Mouse (Mus musculus) heart, embryonic 16.5 days (tissue): ENCODE measurements at regions not wholly inside any gene's neighbourhood (a gene's known extent, or its start where the extent isn't known, plus 50 kb on each side); places are given as distances from the start of the nearest gene placed in this dataset.

Source experiments
- ATAC-seq: fragments of 200-750 bp; cut with Nextera tagmentation; replicated peaks from 2 replicates; pipeline ENCODE4 v1.8.0; 2017; ENCODE audit warnings: moderate number of reproducible peaks; ENCODE audit not compliant: insufficient read depth, low FRiP score; ENCODE audit errors: extremely low read depth
- H3K27ac ChIP-seq: fragments of 300-500 bp; sonication (generic); 2 replicates; pipeline ENCODE4 v1.5.1; 2014; ENCODE audit warnings: mild to moderate bottlenecking, low read length, control low read depth, moderate library complexity
- H3K27me3 ChIP-seq: fragments of 300-500 bp; sonication (generic); 2 replicates; pipeline ENCODE4 v1.6.1; 2014; ENCODE audit warnings: low read length, mixed read lengths; ENCODE audit not compliant: control insufficient read depth, insufficient read depth
- H3K36me3 ChIP-seq: fragments of 300-500 bp; sonication (generic); 2 replicates; pipeline ENCODE4 v1.6.1; 2014; ENCODE audit not compliant: control insufficient read depth, insufficient read depth
- H3K4me1 ChIP-seq: fragments of 300-500 bp; sonication (generic); 2 replicates; pipeline ENCODE4 v1.6.1; 2014; ENCODE audit warnings: low read length, mixed read lengths; ENCODE audit not compliant: control insufficient read depth, insufficient read depth
- H3K4me2 ChIP-seq: fragments of 300-500 bp; sonication (generic); 2 replicates; pipeline ENCODE4 v1.6.1; 2014; ENCODE audit warnings: low read depth, mild to moderate bottlenecking, control low read depth, low read length
- H3K4me3 ChIP-seq: fragments of 300-500 bp; sonication (generic); 2 replicates; pipeline ENCODE4 v1.5.1; 2014; ENCODE audit warnings: mild to moderate bottlenecking, control low read depth, low read length
- H3K9ac ChIP-seq: fragments of 300-500 bp; sonication (generic); 2 replicates; pipeline ENCODE4 v1.6.1; 2014; ENCODE audit warnings: low read length, control low read depth
- H3K9me3 ChIP-seq: fragments of 300-500 bp; sonication (generic); replicated peaks from 2 replicates; pipeline ENCODE4 v1.6.1; 2016; ENCODE audit warnings: low read length; ENCODE audit not compliant: control insufficient read depth
- WGBS: fragments of 180-500 bp; shearing (Covaris S2); extraction: QIAGEN DNeasy Blood & Tissue Kit; methylation state at CpG from one replicate; pipeline ENCODE4 v1.1.7; 2014; 5-methylcytosine and 5-hydroxymethylcytosine counted together

DNA sequence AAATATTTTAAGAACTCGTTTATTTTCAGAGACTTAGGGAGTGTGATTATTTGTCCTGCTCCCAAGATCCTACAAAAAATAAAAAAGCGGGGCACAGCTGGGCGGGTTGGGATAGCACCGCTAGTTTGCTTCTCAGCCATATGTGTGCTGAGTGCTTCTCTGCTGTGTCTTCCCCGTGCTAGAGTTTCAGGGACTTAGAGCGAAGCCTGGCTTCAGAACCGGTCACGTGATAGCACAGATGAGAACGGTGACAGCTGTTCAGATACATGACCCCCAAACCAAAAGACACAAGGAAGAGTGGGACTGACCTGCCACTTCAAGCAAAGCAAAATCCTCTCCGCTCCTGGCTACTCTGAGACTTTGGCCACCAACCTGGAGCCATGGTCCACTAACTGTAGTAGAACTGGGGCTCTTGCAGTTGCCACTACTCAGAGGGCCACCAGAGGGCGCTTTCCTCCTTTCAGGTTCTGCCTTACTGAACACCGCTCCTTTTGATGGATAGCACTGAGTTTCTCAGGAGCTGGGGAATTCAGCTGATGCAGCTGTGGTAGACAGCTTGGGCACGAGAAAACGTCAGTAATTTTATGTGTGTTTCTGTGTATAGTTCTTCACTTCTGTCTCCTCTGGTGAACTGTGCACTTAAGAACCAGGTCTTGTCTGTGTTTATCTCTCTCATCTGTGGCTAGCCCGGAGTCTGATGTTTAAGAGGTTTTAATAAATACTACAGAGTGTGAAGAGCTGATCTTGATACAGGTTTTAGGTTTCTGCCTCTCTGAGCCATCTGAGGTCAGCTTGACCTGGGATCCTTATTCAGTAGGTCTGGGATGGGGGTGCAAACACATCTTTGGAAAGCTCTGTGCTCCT, 99.4 kb upstream of the Pgrmc2 start:
- Histone ChIP-seq H3K27ac (no peak overlapping the region), H3K9ac (no peak overlapping the region)

GRCm38 (mm10) chr3:41181438-41181837, 98.6 kb upstream of the Pgrmc2 start:
- no peak overlapping the region for H3K4me2 ChIP-seq
- no peaks in the 10 kb centered on the region for H3K9me3 ChIP-seq
- WGBS = 75% methylated on average over 11 of the region's 11 CpGs
- no peak overlapping the region for H3K27ac ChIP-seq
- H3K27me3 ChIP-seq = no peaks in the 10 kb centered on the region
- no peak overlapping the region for H3K4me3 ChIP-seq
- no peaks in the 10 kb centered on the region for H3K36me3 ChIP-seq
- no peak overlapping the region for H3K9ac ChIP-seq
- no peak for ATAC-seq
- peaks cover 24% of the 10 kb centered on the region for H3K4me1 ChIP-seq

More for the DNA sequence above, 99.4 kb upstream of the Pgrmc2 start:
- peak; percentile 54; the same call in 1 of the 2 replicates for ATAC-seq
- Histone ChIP-seq H3K27me3 (no peaks in the 10 kb centered on the region), H3K9me3 (no peaks in the 10 kb centered on the region), H3K4me2 (peak overlapping the region; percentile 5; the same call in 1 of the 2 replicates), H3K4me3 (no peak overlapping the region), H3K36me3 (no peaks in the 10 kb centered on the region), H3K4me1 (peaks cover 24% of the 10 kb centered on the region)
- WGBS = 45% methylated on average over 15 of the region's 15 CpGs

DNA sequence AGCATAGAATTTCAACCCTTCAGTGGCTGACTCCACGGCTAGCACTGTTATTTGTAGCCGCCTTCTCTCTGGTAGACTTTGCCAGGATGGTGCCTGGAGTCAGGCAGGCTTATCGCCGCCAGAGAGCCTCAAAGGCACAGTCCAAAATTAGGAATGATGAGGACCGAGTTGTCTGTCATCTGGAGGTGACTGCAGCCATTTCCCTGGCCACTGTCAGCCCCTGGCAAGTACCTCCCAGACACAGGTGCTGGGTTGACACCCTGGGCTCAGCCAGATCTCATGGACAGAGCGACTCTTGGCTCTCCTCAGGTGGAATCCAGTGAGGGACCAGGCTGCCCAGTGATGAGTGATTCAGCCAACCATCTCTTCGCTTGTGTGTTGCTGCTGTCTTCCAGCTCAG, 98.1 kb upstream of the Pgrmc2 start:
- H3K27ac ChIP-seq = peak overlapping the region; percentile 57
- H3K9ac ChIP-seq = peak overlapping the region; percentile 15; the same call in 1 of the 2 replicates
- H3K36me3 ChIP-seq = no peaks in the 10 kb centered on the region
- ATAC-seq = 0 out of 2 replicates have a peak, but pooled peaks have one; percentile 18
- H3K27me3 ChIP-seq = no peaks in the 10 kb centered on the region
- WGBS = 44% methylated on average over 7 of the region's 7 CpGs
- H3K4me3 ChIP-seq = no peak overlapping the region
- H3K9me3 ChIP-seq = no peaks in the 10 kb centered on the region
- no peak overlapping the region; the same call in 1 of the 2 replicates for H3K4me2 ChIP-seq
- H3K4me1 ChIP-seq = peaks cover 24% of the 10 kb centered on the region

DNA sequence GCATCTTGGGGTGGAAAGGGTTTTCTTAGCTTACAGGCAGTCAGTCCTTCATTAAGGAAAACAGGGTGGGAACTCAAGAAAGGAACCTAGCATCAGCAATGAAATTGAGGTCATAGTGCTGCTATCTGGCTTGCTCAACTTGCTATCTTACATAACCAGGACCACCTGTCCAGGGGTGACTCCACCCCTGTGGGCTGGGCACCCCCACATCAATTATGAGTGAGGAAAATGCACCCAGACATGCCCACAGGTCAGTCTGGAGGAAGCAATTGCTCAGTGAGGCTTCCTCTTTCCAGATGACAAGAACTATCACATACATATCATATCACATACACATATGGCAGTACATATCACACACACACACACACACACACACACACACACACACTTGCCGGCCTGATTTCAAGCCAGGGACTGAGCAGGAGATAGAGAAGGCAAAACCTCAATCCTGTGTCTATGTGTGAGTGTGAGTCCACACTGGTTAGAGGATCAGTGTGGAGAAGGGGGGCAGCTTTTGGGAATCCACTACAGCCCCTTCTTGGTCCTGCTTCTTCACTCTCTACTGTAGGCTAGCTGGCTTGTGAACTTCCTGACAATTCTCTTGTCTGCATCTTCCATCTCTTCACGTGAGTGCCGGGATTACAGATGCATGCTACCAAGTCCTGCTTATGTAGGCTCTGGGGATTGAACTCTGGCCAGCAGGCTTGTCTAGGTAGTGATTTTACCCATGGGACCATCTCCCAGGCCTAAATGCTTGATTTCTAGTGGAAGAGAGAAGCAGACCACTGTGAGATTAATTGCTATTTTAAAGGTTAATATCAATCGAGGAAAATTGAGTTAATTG, 96.4 kb upstream of the Pgrmc2 start:
- 66% methylated on average over 4 of the region's 4 CpGs for WGBS

DNA sequence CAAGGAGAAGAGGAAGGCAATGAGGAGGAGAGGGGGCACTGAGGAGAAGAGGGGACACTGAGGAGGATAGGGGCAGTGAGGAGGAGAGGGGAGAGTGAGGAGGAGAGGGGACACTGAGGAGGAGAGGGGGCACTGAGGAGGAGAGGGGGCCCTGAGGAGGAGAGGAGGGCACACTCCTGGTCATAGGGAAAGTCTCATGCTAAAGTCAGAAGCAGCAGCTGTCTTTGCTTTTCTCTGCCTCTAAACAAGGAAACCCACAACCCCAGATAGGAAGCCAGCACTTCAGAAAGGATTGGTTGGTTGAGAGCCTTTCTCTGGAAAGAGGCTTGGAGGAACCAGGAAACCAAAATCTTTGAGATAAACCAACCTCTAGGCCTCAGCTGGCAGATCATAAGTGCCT, 94.3 kb upstream of the Pgrmc2 start:
- Histone ChIP-seq H3K36me3 (no peaks in the 10 kb centered on the region), H3K9me3 (no peaks in the 10 kb centered on the region), H3K4me2 (no peak overlapping the region), H3K4me3 (no peak overlapping the region), H3K9ac (no peak overlapping the region), H3K27me3 (no peaks in the 10 kb centered on the region), H3K4me1 (peaks cover 19% of the 10 kb centered on the region), H3K27ac (no peak overlapping the region)
- no peak for ATAC-seq

More for the DNA sequence above, 96.4 kb upstream of the Pgrmc2 start:
- H3K36me3 ChIP-seq = no peaks in the 10 kb centered on the region
- peaks cover 20% of the 10 kb centered on the region for H3K4me1 ChIP-seq
- no peaks in the 10 kb centered on the region for H3K9me3 ChIP-seq
- H3K4me2 ChIP-seq = no peak overlapping the region
- ATAC-seq = no peak
- H3K9ac ChIP-seq = no peak overlapping the region
- H3K27ac ChIP-seq = no peak overlapping the region
- H3K27me3 ChIP-seq = no peaks in the 10 kb centered on the region
- H3K4me3 ChIP-seq = no peak overlapping the region

DNA sequence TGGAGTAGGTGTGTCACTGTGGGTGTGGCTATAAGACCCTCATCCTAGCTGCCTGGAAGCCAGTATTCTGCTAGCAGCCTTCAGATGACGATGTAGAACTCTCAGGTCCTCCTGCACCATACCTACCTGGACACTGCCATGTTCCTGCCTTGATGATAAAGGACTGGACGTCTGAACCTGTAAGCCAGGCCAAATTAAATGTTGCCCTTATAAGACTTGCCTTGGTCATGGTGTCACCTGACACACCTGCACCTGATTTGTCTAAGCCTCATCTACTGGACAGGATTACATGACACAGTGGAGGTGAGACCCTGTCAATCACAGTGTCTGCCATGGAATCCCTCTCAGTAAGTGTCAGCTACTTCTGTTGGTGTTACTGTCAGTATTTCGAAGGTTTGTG, 92.5 kb upstream of the Pgrmc2 start:
- ATAC-seq = no peak
- Histone ChIP-seq H3K4me1 (peaks cover 24% of the 10 kb centered on the region), H3K27me3 (no peaks in the 10 kb centered on the region), H3K4me2 (no peak overlapping the region), H3K4me3 (no peak overlapping the region), H3K9ac (no peak overlapping the region), H3K27ac (no peak overlapping the region), H3K36me3 (no peaks in the 10 kb centered on the region), H3K9me3 (no peaks in the 10 kb centered on the region)
- WGBS = 89% methylated on average over 3 of the region's 3 CpGs

DNA sequence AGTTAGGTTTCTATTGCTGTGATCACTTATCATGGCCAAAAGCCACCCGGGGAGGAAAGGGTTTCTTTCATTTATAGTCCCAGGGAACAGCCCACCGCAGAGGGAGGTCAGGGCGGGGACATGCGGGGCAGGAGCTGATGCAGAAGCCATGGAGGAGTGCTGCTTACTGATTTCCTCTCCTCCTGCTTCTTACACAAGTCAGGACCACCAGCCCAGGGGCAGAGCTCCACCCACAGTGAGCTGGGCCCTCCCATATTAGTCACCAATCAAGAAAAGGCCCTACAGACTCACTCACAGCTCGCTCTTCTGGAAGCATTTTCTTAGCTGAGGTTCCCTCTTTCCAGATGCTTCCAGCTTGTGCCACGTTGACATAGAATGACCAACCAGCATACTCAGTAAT, 90.7 kb upstream of the Pgrmc2 start:
- H3K4me1 ChIP-seq = peaks cover 34% of the 10 kb centered on the region
- H3K4me3 ChIP-seq = no peak overlapping the region

DNA sequence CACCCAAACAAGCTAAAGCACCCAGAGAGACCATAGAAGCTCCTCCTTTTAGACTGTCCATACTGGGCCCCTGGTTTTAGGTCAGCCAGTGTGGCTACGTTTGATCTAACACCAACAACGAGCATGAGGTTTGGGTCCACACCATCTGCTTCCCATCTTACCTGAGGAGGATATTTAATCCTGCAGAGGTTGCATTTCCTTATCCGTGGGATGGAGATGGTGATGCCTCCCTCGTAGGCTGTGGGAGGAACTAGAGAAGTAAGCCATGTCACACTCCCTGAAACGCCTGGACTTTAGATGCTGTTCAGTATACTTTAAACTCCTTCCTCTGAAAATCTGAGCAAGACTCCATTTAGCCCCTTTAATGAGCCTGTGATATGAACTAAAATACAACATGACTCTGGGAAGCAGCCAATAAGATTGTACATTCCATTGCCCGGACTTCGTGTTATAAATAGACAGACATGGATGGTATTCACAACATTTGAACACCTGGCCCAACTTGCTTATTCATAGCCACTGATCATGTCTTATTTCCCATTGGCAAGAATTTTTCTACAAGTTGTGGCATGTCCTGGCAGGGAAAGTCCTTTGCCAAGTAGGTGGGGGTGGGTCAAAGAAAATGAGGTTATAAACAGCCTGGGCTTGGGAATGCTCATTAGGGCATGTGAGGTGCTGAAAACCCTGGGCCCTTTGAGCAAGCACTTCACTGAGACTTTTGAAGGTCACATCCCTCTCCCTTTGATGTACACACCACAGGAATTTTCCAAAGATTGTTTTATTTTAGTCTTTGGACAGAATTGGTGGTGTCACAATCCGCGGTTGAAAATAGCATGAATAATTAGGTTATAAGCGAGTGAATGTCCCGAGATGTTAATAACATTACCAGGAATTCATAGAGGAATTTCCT, 89.7 kb upstream of the Pgrmc2 start:
- H3K36me3 ChIP-seq = no peaks in the 10 kb centered on the region
- H3K27me3 ChIP-seq = no peaks in the 10 kb centered on the region
- peak overlapping the region; percentile 23; the same call in 1 of the 2 replicates for H3K9ac ChIP-seq
- WGBS = 32% methylated on average over 11 of the region's 11 CpGs
- peak overlapping the region; percentile 92 for H3K27ac ChIP-seq
- H3K4me2 ChIP-seq = peak overlapping the region; percentile 41
- H3K9me3 ChIP-seq = peaks cover 2% of the 10 kb centered on the region; the same call in 1 of the 2 replicates
- ATAC-seq = peak; percentile 37
- peaks cover 30% of the 10 kb centered on the region for H3K4me1 ChIP-seq
- H3K4me3 ChIP-seq = peak overlapping the region; percentile 14

More for the DNA sequence above, 90.7 kb upstream of the Pgrmc2 start:
- Histone ChIP-seq H3K9ac (peak overlapping the region; percentile 23; the same call in 1 of the 2 replicates), H3K27ac (peak overlapping the region; percentile 92), H3K4me2 (peak overlapping the region; percentile 41), H3K9me3 (no peaks in the 10 kb centered on the region), H3K36me3 (no peaks in the 10 kb centered on the region), H3K27me3 (no peaks in the 10 kb centered on the region)
- no peak for ATAC-seq
- WGBS = 34% methylated on average over 6 of the region's 6 CpGs
